Mouse (Mus musculus) neural tube, embryonic 12.5 days (tissue): ENCODE measurements around the gene Ubox5. TPM values are rescaled to one million over a fixed set of nuclear protein-coding genes. Genes with fewer than 3 reads are reported as not detected.

Experiments used
- ATAC-seq: fragments of 200-750 bp; cut with Nextera tagmentation; 2 replicates; pipeline ENCODE4 v1.8.0; 2017; ENCODE audit warnings: low read depth, mild to moderate bottlenecking, moderate TSS enrichment, moderate library complexity; ENCODE audit not compliant: low FRiP score
- H3K27ac ChIP-seq: fragments of 300-500 bp; sonication (generic); 2 replicates; pipeline ENCODE4 v1.5.1; 2016
- H3K27me3 ChIP-seq: fragments of 300-500 bp; sonication (generic); replicated peaks from 2 replicates; pipeline ENCODE4 v1.6.1; 2016; ENCODE audit warnings: mild to moderate bottlenecking
- H3K36me3 ChIP-seq: fragments of 300-500 bp; sonication (generic); 2 replicates; pipeline ENCODE4 v1.6.1; 2016; ENCODE audit warnings: mild to moderate bottlenecking
- H3K4me1 ChIP-seq: fragments of 300-500 bp; sonication (generic); 2 replicates; pipeline ENCODE4 v1.6.1; 2016
- H3K4me2 ChIP-seq: fragments of 300-500 bp; sonication (generic); replicated peaks from 2 replicates; pipeline ENCODE4 v1.6.1; 2016; ENCODE audit warnings: mild to moderate bottlenecking
- H3K4me3 ChIP-seq: fragments of 300-500 bp; sonication (generic); 2 replicates; pipeline ENCODE4 v1.5.1; 2016
- H3K9ac ChIP-seq: fragments of 300-500 bp; sonication (generic); 2 replicates; pipeline ENCODE4 v1.6.1; 2016; ENCODE audit warnings: mild to moderate bottlenecking
- H3K9me3 ChIP-seq: fragments of 300-500 bp; sonication (generic); 2 replicates; pipeline ENCODE4 v1.6.1; 2016; ENCODE audit warnings: mild to moderate bottlenecking
- WGBS: fragments of 180-500 bp; shearing (Covaris S2); methylation state at CpG from one replicate; pipeline ENCODE4 v1.1.7; 2016; 5-methylcytosine and 5-hydroxymethylcytosine counted together
- polyA plus RNA-seq: library from polyadenylated mRNA; unstranded; fragments of >200 nt; fragmentation: Nextera tagmentation; extraction: Ambion mirVana; gene quantifications from 2 replicates; pipeline ENCODE4 v1.2.1, GENCODE M21; 2016

Ubox5 gene
- polyA plus RNA-seq, result 13.1 and 14.4 TPM in 2 replicates

DNA sequence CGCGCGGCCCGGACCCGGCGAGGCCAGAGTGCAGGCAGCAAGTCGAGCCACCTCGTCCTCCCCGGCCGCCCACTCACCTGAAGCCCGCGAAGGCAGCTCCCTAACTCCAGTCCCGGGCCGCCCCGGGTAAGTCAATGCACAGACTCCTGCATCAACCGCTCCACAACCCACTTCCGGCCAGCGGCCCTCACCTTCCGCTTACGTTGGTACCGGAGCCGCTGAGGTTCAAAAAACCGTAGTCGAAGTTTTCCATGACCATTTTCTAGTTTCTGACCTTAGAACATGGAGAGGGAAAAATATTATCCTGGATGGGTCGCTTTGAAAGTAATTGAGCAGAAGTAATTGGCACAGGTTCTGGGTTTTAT lies at the start of gene Ubox5, which contains the start of gene Fastkd5:
TSS of gene Ubox5 (minus strand) at position 200 of the 365 bp plus-strand sequence.
TSS of gene Fastkd5 (minus strand) at position 189 of the 365 bp plus-strand sequence.
- H3K9me3 ChIP-seq, result no peaks in the 10 kb centered on the region
- H3K27me3 ChIP-seq, result peaks cover 13% of the 10 kb centered on the region
- ATAC-seq, result peak; percentile 86
- peaks cover 21% of the 10 kb centered on the region for H3K36me3 ChIP-seq
- H3K4me3 ChIP-seq, result peak within 1 kb of the TSS; percentile 86
- peaks cover 12% of the 10 kb centered on the region for H3K4me1 ChIP-seq
- WGBS, result under 1% methylated on average over 25 of the region's 25 CpGs
- H3K27ac ChIP-seq, result no peak within 1 kb of the TSS
- H3K9ac ChIP-seq, result peak within 1 kb of the TSS; percentile 88
- H3K4me2 ChIP-seq, result peak within 1 kb of the TSS; percentile 88

DNA sequence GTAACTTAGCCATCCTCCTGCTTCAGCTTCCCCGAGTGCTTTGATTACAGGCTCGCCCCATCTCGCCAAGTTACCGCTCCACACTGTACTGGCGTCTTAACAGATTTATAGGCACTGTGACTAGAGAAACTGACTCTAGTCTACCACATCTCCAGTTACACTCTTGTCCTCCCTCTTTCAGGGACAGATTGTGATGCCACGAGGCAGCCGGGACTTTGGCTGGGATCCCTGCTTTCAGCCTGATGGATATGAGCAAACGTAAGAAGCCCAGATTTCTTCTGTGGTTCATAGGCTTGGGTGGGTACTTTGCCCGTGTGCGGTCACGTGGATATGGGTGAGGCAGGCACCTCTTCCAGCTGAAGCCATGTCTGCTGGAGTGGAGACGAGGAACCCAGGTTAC lies 49.3 kb upstream of the Ubox5 start:
- no peak overlapping the region for H3K4me3 ChIP-seq
- H3K27ac ChIP-seq, result no peak overlapping the region
- no peaks in the 10 kb centered on the region for H3K4me1 ChIP-seq
- ATAC-seq, result no peak
- no peaks in the 10 kb centered on the region for H3K9me3 ChIP-seq
- H3K27me3 ChIP-seq, result no peaks in the 10 kb centered on the region
- peaks cover 96% of the 10 kb centered on the region for H3K36me3 ChIP-seq
- no peak overlapping the region for H3K4me2 ChIP-seq
- 95% methylated on average over 12 of the region's 12 CpGs for WGBS
- H3K9ac ChIP-seq, result no peak overlapping the region

DNA sequence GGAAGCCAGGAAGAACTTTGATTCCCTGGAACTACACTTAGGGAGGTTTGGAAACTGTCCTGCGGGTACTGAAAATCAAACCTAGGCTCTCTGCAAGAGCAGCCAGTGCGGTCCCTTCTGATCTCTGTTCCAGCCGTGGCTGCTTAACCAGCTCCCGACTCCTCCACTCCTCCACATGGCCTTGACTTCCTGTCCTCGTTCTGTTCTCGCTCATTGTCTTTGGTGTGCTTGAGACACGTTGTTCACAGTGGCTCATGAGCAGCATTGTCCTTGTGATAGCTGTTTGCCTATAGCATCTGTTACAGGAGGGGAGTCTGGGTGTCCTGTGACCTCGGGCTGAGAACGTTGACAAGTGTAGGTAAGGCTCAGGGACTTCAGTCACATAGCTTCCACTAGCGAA lies 47.4 kb upstream of the Ubox5 start:
- Histone ChIP-seq H3K4me1 (no peaks in the 10 kb centered on the region), H3K9ac (no peak overlapping the region), H3K4me3 (no peak overlapping the region), H3K9me3 (no peaks in the 10 kb centered on the region), H3K27ac (no peak overlapping the region), H3K4me2 (no peak overlapping the region), H3K27me3 (no peaks in the 10 kb centered on the region), H3K36me3 (peaks cover 97% of the 10 kb centered on the region)
- 92% methylated on average over 10 of the region's 10 CpGs for WGBS
- no peak for ATAC-seq

DNA sequence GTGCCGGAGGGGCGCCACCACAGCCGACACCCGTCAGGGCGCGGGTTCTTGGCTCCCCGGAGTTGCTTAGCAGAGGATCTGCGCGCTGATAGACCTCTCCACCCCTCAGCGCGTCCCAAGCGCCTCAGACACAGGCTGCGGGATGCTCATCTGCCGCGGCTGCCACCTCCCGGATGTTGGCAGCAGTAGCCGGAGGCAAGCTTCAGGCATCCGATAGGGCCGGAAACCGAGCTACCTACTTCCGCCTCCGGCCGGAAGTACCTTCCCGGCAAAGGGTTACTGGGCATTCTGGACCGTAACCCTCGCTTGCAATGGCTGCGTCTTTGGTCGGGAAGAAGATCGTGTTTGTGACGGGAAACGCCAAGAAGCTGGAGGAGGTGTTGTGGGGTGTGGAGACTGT lies 37.7 kb upstream of the Ubox5 start, which contains the start of gene Itpa:
TSS of gene Itpa (plus strand) at position 52 of the 400 bp plus-strand sequence.
- under 1% methylated on average over 31 of the region's 31 CpGs for WGBS

DNA sequence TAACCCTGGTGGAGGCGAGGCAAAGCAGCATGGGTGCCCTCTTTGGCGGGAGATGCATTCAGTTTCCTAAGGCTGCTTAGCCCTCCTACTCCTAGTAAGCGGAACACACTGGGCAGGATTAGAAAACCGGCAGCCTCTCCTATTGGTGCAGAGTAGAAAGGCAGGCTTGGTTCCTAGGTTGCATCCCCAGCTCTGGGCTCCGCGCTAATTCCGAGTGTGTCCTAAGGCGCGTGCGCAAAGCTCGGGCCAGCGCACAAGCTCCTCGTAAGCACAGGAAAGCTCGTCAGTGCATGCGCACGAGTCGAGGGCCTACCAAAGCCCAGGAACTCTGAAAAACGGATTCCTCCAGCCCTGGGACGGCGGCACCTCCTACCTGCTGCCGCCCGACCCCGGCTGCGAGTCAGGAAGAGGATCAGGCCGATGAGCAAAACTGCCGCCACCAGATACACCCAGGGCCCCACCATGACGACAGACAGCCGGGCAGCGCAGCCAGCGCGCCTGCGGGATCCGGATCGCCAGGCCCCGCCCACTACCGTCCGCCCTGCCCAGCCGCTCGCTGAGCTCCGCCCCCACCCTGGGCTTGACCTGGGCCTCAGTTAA lies 34.4 kb upstream of the Ubox5 start, which contains the start of gene Ddrgk1:
TSS of gene Ddrgk1 (minus strand) at position 558 of the 600 bp plus-strand sequence.
- Histone ChIP-seq H3K36me3 (peaks cover 26% of the 10 kb centered on the region), H3K9ac (peak within 1 kb of the TSS; percentile 74), H3K9me3 (no peaks in the 10 kb centered on the region), H3K4me3 (peak within 1 kb of the TSS; percentile 59), H3K27me3 (no peaks in the 10 kb centered on the region), H3K4me1 (peaks cover 23% of the 10 kb centered on the region), H3K4me2 (peak within 1 kb of the TSS; percentile 76), H3K27ac (peak within 1 kb of the TSS; percentile 97)
- WGBS, result under 1% methylated on average over 40 of the region's 40 CpGs
- ATAC-seq, result peak; percentile 95

More for the DNA sequence above, 37.7 kb upstream of the Ubox5 start, which contains the start of gene Itpa:
- peak within 1 kb of the TSS; percentile 68; the same call in 1 of the 2 replicates for H3K27ac ChIP-seq
- H3K27me3 ChIP-seq, result no peaks in the 10 kb centered on the region
- peaks cover 18% of the 10 kb centered on the region for H3K36me3 ChIP-seq
- peak within 1 kb of the TSS; percentile 73 for H3K9ac ChIP-seq
- peak; percentile 54 for ATAC-seq
- no peaks in the 10 kb centered on the region for H3K9me3 ChIP-seq
- H3K4me3 ChIP-seq, result peak within 1 kb of the TSS; percentile 63
- H3K4me1 ChIP-seq, result peaks cover 28% of the 10 kb centered on the region
- peak within 1 kb of the TSS; percentile 88 for H3K4me2 ChIP-seq

DNA sequence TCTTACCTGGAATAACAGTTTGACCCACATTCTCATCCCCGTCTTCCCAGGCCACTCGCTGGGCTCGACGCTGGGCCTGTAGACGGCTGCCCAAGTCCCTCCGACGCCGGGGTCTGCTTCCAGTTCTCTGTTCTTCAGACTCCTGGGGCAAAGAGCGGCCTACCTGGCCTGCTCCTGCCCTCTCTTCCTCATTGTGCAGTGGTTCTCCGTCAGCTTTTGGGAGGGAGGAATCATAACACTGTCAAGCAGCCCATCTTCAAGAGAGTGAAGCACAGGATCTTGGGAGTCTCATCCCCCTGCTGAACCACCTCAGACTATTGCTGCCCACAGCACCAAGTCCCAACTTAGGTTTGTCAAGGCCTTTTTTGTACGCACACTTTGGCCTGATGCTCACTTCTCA lies 33.5 kb upstream of the Ubox5 start:
- Histone ChIP-seq H3K4me2 (peak overlapping the region; percentile 76), H3K9ac (peak overlapping the region; percentile 74), H3K9me3 (no peaks in the 10 kb centered on the region), H3K36me3 (peaks cover 35% of the 10 kb centered on the region), H3K4me1 (peaks cover 17% of the 10 kb centered on the region), H3K27ac (no peak overlapping the region), H3K4me3 (no peak overlapping the region), H3K27me3 (no peaks in the 10 kb centered on the region)
- 89% methylated on average over 11 of the region's 11 CpGs for WGBS
- no peak for ATAC-seq

DNA sequence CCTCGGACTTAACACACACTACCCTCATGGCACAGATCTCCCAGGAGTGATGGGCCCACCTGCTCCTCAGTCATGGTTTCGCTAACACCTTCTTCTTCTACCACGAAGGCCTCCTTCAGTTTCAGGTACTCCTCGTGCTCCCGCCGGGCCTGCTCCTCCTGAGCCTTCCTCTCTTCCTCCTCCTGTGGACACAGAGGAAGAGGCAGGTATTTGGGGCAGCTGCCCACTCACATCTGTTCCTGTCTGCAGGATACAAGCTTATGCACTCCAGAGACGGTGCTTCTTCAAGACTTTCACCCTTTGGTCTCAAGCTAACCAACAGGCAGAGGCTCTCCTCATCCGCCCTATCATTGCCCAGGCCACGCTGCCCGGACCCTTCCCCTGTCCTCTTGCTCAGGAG lies 28.7 kb upstream of the Ubox5 start:
- peaks cover 77% of the 10 kb centered on the region for H3K36me3 ChIP-seq

DNA sequence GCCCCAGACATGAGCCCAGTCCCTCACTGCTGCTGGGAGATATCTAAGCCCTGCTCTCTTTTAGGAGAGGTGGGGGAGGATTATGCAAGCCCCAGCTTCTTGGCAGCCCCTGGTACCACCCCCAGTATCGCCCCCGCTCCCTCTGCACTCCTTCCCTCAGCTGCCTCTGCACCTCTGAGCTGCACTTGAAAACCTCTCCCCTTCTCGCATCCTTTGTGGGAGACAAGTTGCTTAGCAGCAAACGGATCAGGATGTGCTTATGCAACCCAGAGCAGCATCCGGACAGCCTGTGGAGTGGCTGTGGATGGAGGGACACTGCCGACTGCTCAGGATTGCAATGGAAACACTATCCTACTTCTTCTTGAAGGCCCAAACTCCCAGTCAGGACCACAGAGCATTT lies 27.7 kb upstream of the Ubox5 start:
- no peak for ATAC-seq
- H3K27ac ChIP-seq, result no peak overlapping the region
- no peaks in the 10 kb centered on the region for H3K4me1 ChIP-seq
- WGBS, result 92% methylated on average over 6 of the region's 6 CpGs
- H3K27me3 ChIP-seq, result no peaks in the 10 kb centered on the region
- H3K36me3 ChIP-seq, result peaks cover 82% of the 10 kb centered on the region
- no peak overlapping the region for H3K4me3 ChIP-seq
- no peak overlapping the region for H3K4me2 ChIP-seq
- H3K9me3 ChIP-seq, result no peaks in the 10 kb centered on the region
- H3K9ac ChIP-seq, result no peak overlapping the region

More for the DNA sequence above, 28.7 kb upstream of the Ubox5 start:
- ATAC-seq, result no peak
- Histone ChIP-seq H3K9ac (no peak overlapping the region), H3K4me1 (peaks cover 9% of the 10 kb centered on the region), H3K4me3 (no peak overlapping the region), H3K4me2 (no peak overlapping the region), H3K9me3 (no peaks in the 10 kb centered on the region), H3K27me3 (no peaks in the 10 kb centered on the region), H3K27ac (no peak overlapping the region)
- WGBS, result 98% methylated on average over 10 of the region's 10 CpGs

DNA sequence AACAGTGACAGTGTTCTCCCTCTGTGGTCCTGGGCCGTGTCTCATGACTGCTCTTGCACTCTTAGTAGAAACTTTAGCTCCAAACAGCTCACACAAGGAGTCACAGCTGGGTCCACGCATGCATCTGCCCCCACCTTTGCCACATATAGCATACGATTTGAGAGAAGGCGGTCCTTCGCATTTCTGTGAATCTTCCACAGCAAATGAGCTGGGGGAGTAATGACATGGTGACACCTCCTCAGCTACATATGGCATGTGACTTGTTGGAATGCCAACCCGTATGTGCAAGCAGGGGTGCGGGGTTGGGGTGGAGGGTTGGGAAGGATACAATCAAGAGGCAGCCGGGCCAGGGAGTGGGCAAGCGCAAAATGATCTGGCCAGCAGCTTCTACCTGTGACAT lies 26.7 kb upstream of the Ubox5 start:
- no peaks in the 10 kb centered on the region for H3K4me1 ChIP-seq
- no peak overlapping the region for H3K9ac ChIP-seq
- no peak overlapping the region for H3K4me2 ChIP-seq
- H3K27me3 ChIP-seq, result no peaks in the 10 kb centered on the region
- 95% methylated on average over 9 of the region's 9 CpGs for WGBS
- H3K27ac ChIP-seq, result no peak overlapping the region
- no peak overlapping the region for H3K4me3 ChIP-seq
- ATAC-seq, result no peak
- H3K9me3 ChIP-seq, result no peaks in the 10 kb centered on the region
- peaks cover 74% of the 10 kb centered on the region for H3K36me3 ChIP-seq

DNA sequence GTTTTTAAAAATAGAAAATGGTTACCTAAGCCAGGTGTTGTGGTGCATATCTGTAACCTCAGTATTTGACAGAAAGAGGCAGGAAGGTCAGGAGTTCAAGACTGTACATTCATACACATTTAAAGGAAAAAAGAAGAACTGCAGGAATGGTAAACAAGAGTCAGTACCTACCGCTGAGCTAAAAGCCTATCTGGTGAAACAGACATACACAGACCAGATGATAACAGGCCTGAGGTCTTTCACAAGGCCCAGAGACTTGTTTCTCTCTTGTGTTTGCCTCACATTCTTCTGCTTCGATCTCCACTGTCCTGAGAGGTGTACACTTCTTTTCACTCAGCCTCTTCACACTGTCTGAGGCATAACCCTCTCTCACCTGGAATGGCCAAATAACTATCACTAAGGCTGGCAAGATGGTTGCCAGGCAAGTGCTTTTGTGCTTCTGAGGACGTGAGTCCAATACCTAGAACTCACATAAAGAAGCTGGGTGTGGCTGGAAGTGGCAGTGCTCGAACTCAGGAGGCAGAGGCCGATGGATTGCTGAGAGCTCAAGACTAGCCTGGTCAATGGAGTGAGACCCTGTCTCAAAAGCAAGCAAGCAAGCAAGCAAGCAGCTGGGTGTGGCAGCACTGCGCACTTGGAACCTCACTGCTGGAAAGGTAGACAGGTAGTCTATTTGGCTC lies 26.0 kb upstream of the Ubox5 start:
- no peak overlapping the region for H3K27ac ChIP-seq
- peaks cover 67% of the 10 kb centered on the region for H3K36me3 ChIP-seq
- no peak overlapping the region for H3K4me3 ChIP-seq
- no peaks in the 10 kb centered on the region for H3K27me3 ChIP-seq
- H3K4me2 ChIP-seq, result no peak overlapping the region
- no peaks in the 10 kb centered on the region for H3K4me1 ChIP-seq
- WGBS, result 91% methylated on average over 6 of the region's 6 CpGs
- no peaks in the 10 kb centered on the region for H3K9me3 ChIP-seq
- H3K9ac ChIP-seq, result no peak overlapping the region
- ATAC-seq, result no peak

DNA sequence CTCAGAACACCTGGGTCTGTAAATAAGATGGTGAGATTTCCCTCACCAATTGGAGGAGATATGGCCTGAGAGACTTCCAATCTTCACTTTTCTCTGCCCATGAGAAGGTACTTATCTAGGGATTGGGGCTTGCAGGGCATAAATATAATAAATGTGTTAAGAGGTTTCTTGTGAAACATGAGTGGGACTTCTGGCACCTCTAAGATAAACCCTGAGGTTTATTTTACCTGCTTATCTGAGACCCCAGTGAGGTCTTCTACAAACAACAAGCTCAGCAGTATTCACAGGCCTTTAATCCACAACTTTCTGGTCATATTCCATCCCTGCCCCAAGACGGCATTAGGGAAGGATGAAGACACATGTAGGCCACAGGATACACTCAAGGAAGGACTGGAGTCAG lies 23.9 kb upstream of the Ubox5 start:
- Histone ChIP-seq H3K4me1 (no peaks in the 10 kb centered on the region), H3K4me2 (no peak overlapping the region), H3K4me3 (no peak overlapping the region), H3K27ac (no peak overlapping the region), H3K9me3 (no peaks in the 10 kb centered on the region), H3K27me3 (no peaks in the 10 kb centered on the region), H3K9ac (no peak overlapping the region), H3K36me3 (peaks cover 64% of the 10 kb centered on the region)
- no peak for ATAC-seq
- 91% methylated on average over 1 of the region's 1 CpGs for WGBS

DNA sequence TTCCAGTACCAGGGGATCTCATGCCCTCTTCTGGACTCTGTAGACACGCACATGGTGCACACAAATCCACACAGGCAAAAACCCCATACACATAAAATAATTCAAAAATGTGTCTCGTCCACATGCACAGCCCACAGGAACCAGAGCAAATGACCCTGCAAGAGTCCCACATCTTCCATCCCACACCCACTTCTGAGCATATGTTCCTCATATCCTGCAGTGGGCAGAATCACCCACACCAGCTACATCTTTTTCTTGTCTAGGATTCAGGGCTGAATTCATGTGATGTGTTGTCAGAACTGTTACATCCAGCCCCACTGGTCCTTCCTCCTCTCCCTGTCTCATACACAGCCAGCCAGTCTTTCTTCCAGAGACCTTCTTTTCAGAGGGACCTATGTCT lies 23.5 kb upstream of the Ubox5 start:
- Histone ChIP-seq H3K27ac (no peak overlapping the region), H3K9ac (no peak overlapping the region), H3K4me3 (no peak overlapping the region), H3K9me3 (no peaks in the 10 kb centered on the region), H3K4me2 (no peak overlapping the region), H3K36me3 (peaks cover 59% of the 10 kb centered on the region), H3K4me1 (no peaks in the 10 kb centered on the region), H3K27me3 (no peaks in the 10 kb centered on the region)
- ATAC-seq, result no peak
- WGBS, result 89% methylated on average over 2 of the region's 2 CpGs
